Comparison of ENCODE assay signal across 23 mouse cellular contexts in genomic region chr11:85055561-85055960, GRCm38 (mm10).
DNase-seq lines count a peak whose midpoint lies in the region; ATAC-seq and TF ChIP-seq lines count a peak whose summit lies in the region.
"Had no signal": no experiment of that assay in that cellular context is flagged by ENCODE, and none has a peak within 500 bp of the region (broad histone marks: within the 10 kb centered on the region; RNA-seq: fewer than 3 reads in every experiment).

No protein-coding gene starts in this region.

- H3K27me3 ChIP-seq in liver, embryonic 13.5 days: no peaks in the 10 kb centered on the region
- no peaks in the 10 kb centered on the region for H3K27me3 ChIP-seq in liver, postnatal 0 days (ENCODE audit: insufficient read depth, low read length)
- no peaks in the 10 kb centered on the region for H3K27me3 ChIP-seq in MEL (ENCODE audit: control insufficient read depth in 1 of 2, insufficient read depth in 2 of 2, low read length in 2 of 2)
- H3K27me3 ChIP-seq: CH12.LX, Patski had no signal

- peaks cover 47% of the 10 kb centered on the region for H3K36me3 ChIP-seq in liver, embryonic 13.5 days
- peaks cover 29% of the 10 kb centered on the region for H3K36me3 ChIP-seq in liver, postnatal 0 days (replicated peaks; ENCODE audit: insufficient read depth, low read length)
- peaks cover 12 to 24% of the 10 kb centered on the region in 2 experiments for H3K36me3 ChIP-seq in MEL (ENCODE audit: control insufficient read depth in 1 of 2, insufficient read depth in 2 of 2, low read length in 2 of 2)

- H3K9me3 ChIP-seq in liver, embryonic 13.5 days (replicated peaks): no peaks in the 10 kb centered on the region
- H3K9me3 ChIP-seq in liver, postnatal 0 days (ENCODE audit: low read length): no peaks in the 10 kb centered on the region
- H3K9me3 ChIP-seq in MEL (replicated peaks; ENCODE audit: insufficient read depth, low read length): no peaks in the 10 kb centered on the region
- H3K9me3 ChIP-seq: G1E had no signal

- no peak for ATAC-seq in liver, embryonic 13.5 days (ENCODE audit: low read depth)
- no peak for ATAC-seq in liver, postnatal 0 days
- ATAC-seq: activated CD4-positive, CD25-positive, alpha-beta regulatory T cell, adult 4 months; CD4-positive, CD25-positive, alpha-beta regulatory T cell, adult 4 months; Patski had no signal

- H3K27ac ChIP-seq in liver, embryonic 13.5 days: no peak overlapping the region
- no peak overlapping the region for H3K27ac ChIP-seq in liver, postnatal 0 days (ENCODE audit: low read depth)
- H3K27ac ChIP-seq in MEL (ENCODE audit: control insufficient read depth, low read depth, low read length): no peak overlapping the region

- TF ChIP-seq POLR2A in MEL (IDR thresholded peaks at IDR 0.05; ENCODE audit: control insufficient read depth in 1 of 2, insufficient read depth in 1 of 2, low read depth in 1 of 2, low read length in 2 of 2, poor library complexity in 1 of 2): no peak

- no peak overlapping the region for H3K9ac ChIP-seq in liver, embryonic 13.5 days
- H3K9ac ChIP-seq in liver, postnatal 0 days (replicated peaks): no peak overlapping the region
- no peak overlapping the region for H3K9ac ChIP-seq in MEL (ENCODE audit: control insufficient read depth, low read depth, low read length, poor library complexity, severe bottlenecking)

- no peaks in the 10 kb centered on the region for H3K79me2 ChIP-seq in MEL (ENCODE audit: control insufficient read depth, insufficient read depth, low read length, poor library complexity)

- TF ChIP-seq CTCF in liver, postnatal 0 days (IDR thresholded peaks at IDR 0.05; ENCODE audit: low read depth): no peak
- TF ChIP-seq CTCF in MEL (IDR thresholded peaks at IDR 0.05 in 2 of 3, conservative IDR thresholded peaks at IDR 0.05 in 1 of 3; ENCODE audit: control insufficient read depth in 1 of 3, insufficient read depth in 1 of 3, low read depth in 2 of 3, low read length in 3 of 3, poor library complexity in 1 of 3, severe bottlenecking in 1 of 3): no peak

- no peak overlapping the region for H3K4me2 ChIP-seq in liver, embryonic 13.5 days
- no peak overlapping the region for H3K4me2 ChIP-seq in liver, postnatal 0 days (ENCODE audit: low read depth, low read length)

- DNase-seq in liver, embryonic 13.5 days: peak; percentile 25
- no peak for DNase-seq in liver, postnatal 0 days
- DNase-seq in MEL (ENCODE audit: low read depth, low spot score): no peak
- DNase-seq in c-Kit-positive CD71-positive TER-119-negative erythroid progenitor cells, embryonic 14.5 days (ENCODE audit: low read depth): peak; percentile 7
- DNase-seq in urinary bladder, adult 2 months (ENCODE audit: low spot score): no peak
- no peak for DNase-seq in layer of hippocampus, postnatal 10 days (ENCODE audit: low spot score in 2 of 2)
- DNase-seq: adrenal gland, adult 2 months; adrenal gland, adult 8-10 months; adrenal gland, postnatal 10 days; adrenal gland, postnatal 14 days; adrenal gland, postnatal 25 days; adrenal gland, postnatal 36 days; B cell, adult 2 months; cerebellum, adult 11 months; cerebellum, adult 11-12 months; cerebellum, adult 18-20 months; cerebellum, adult 2 months; cerebellum, adult 8-10 months had no signal

- no peak for TF ChIP-seq EP300 in liver, postnatal 0 days (IDR thresholded peaks at IDR 0.05; ENCODE audit: low read depth)
- TF ChIP-seq EP300 in MEL (IDR thresholded peaks at IDR 0.05; ENCODE audit: low read depth in 1 of 2, low read length in 2 of 2): peak in 1 of 2 experiments; percentile 47; a peak in 1 of 4 replicates

- H3K4me1 ChIP-seq in liver, embryonic 13.5 days (replicated peaks): peaks cover 12% of the 10 kb centered on the region
- H3K4me1 ChIP-seq in liver, postnatal 0 days (ENCODE audit: insufficient read depth): no peaks in the 10 kb centered on the region
- peaks cover 0 to 2% of the 10 kb centered on the region in 2 experiments; a peak in 2 of 4 replicates for H3K4me1 ChIP-seq in MEL (ENCODE audit: control insufficient read depth in 1 of 2, insufficient read depth in 2 of 2, low read length in 2 of 2)

- TF ChIP-seq RAD21 in MEL (IDR thresholded peaks at IDR 0.05; ENCODE audit: low read depth, low read length): no peak

- 62% methylated on average over 2 of the region's 2 CpGs for WGBS in liver, embryonic 13.5 days (ENCODE audit: insufficient replicate concordance)
- 72% methylated on average over 2 of the region's 2 CpGs for whole genome bisulfite sequencing in liver, postnatal 0 days (ENCODE audit: insufficient replicate concordance)

- no peak overlapping the region for H3K4me3 ChIP-seq in liver, embryonic 13.5 days (replicated peaks)
- H3K4me3 ChIP-seq in liver, postnatal 0 days (ENCODE audit: low read depth, low read length): no peak overlapping the region
- no peak overlapping the region for H3K4me3 ChIP-seq in MEL (ENCODE audit: control insufficient read depth in 1 of 2, insufficient read depth in 1 of 2, low read depth in 2 of 2, low read length in 2 of 2)

TF ChIP-seq in MEL, 35 proteins besides CTCF, POLR2A, EP300 and RAD21:
- peak; percentile 54; the same call in 1 of the 2 replicates for TF ChIP-seq GATA1 (IDR thresholded peaks at IDR 0.05; ENCODE audit: low read depth, low read length)
- TF ChIP-seq TCF12 (IDR thresholded peaks at IDR 0.05; ENCODE audit: low read depth, low read length): peak; percentile 66; the same call in 1 of the 2 replicates
- no peak for TF ChIP-seq USF2 (IDR thresholded peaks at IDR 0.05; ENCODE audit: borderline replicate concordance in 1 of 2, insufficient read depth in 1 of 2, low read depth in 1 of 2, low read length in 2 of 2)
- TF ChIP-seq SIN3A (IDR thresholded peaks at IDR 0.05; ENCODE audit: low read length): no peak
- peak; percentile 9; the same call in 1 of the 2 replicates for TF ChIP-seq RCOR1 (IDR thresholded peaks at IDR 0.05; ENCODE audit: low read depth, low read length)
TF ChIP-seq in MEL: peak in this region for 3.

Comparison
In these comparisons a context has a peak if more than half of its experiments do, and no peak if none do; other contexts are left out.
1. DNase-seq: peak in liver, embryonic 13.5 days (single experiment) and c-Kit-positive CD71-positive TER-119-negative erythroid progenitor cells, embryonic 14.5 days (single experiment); none in liver, postnatal 0 days (single experiment), MEL (single experiment), urinary bladder, adult 2 months (single experiment) and layer of hippocampus, postnatal 10 days (0 of 2).